Mouse (Mus musculus) spleen, adult 12 weeks (tissue): ENCODE results near the gene Rufy1.

ENCODE experiments used
- DNase-seq: peaks from one replicate; pipeline ENCODE4 v3.0.0; 2022; ENCODE audit warnings: low spot score

The Rufy1 gene

DNA sequence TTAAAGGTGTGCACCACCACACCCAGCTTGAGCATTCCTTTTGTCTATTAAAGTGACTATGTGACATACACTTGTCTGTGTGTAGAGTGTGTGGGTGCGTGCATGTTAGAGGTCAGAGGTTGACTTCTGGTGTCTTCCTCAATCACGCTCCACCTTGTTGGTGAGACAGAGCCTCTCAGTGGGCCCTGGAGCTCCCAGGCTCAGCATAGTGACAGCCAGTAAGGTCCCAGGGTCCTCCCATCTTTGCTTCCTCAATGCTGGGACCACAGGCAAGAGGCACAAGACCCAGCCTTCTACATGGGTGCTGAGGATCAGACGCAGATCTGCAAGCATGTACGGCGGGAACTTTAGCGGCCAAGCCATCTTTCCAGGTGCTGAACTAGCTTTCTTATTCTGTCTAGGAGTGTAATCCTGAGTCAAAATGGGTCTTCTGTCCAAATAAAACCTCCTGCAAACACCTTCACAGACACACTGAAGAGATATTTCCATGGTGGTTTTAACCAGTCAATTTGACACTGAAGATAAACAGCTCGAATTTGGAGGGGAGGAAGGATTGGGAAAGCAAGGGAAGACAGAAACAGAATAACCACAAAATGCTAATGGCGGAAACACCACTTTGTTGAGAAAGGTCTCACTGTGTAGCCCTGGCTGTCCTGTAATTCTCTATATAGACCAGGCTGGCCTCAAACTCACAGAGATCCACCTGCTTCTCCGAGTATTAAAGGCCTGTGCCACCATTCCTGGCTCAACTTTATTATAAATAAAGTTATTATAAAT lies 84.5 kb downstream of the Rufy1 start:
- DNase-seq, result no peak

DNA sequence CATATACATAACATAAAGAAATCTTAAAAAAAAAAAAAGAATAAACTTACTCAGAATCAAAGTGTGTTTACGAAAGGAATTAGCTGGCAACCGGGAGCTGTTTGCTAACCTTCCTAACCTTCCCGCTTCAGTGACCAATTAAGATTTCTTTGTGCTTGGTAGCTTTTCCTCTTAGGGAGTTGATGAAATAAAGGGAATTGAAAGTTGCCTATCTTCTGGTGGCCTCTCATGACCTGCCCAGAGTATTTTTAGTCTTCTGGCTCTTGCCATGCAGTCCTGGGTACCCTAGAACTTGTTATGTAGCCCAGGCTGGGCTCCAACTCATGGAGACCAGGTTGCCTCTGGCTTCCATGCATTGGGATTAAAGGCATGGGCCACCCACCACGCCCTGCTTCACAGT lies 85.4 kb downstream of the Rufy1 start:
- DNase-seq, result no peak
